Mouse (Mus musculus) adrenal gland, postnatal 4 days (tissue): Measurements from ENCODE around the gene Acsf3. TPM values are rescaled to one million over a fixed set of nuclear protein-coding genes. Genes with fewer than 3 reads are reported as not detected.

Experiments
- DNase-seq, 2 experiments: peaks; one replicate each; pipeline ENCODE4 v3.0.0; 2021 to 2022; ENCODE audit warnings: low spot score in 2 of 2, mixed read lengths in 2 of 2
- long read RNA-seq, 2 experiments: library from polyadenylated mRNA; stranded (forward); transcript quantifications; one replicate each; pipeline ENCODE4 v2.0.0; 2021
- total RNA-seq, 2 experiments: library from RNA; stranded (reverse); gene quantifications; 2 replicates each; pipeline ENCODE4 v1.2.3; 2021

Acsf3 gene
- 10 to 100 TPM; 34.0 to 35.8 TPM for total RNA-seq
- long read RNA-seq, experiment 1, partial matches to known transcripts = 8 of 15 reads
- long read RNA-seq, experiment 1, other reads (novel, unspliced or antisense) = 2 of 15 reads
- long read RNA-seq, experiment 2, transcript Acsf3-201 (10 exons, 2,206 nt) = major isoform, 8 of 32 reads
- long read RNA-seq, experiment 2, transcript Acsf3-203 (10 exons, 2,171 nt) = minor isoform, 6 of 32 reads
- long read RNA-seq, experiment 2, partial matches to known transcripts = 12 of 32 reads
- long read RNA-seq, experiment 2, other reads (novel, unspliced or antisense) = 6 of 32 reads

DNA sequence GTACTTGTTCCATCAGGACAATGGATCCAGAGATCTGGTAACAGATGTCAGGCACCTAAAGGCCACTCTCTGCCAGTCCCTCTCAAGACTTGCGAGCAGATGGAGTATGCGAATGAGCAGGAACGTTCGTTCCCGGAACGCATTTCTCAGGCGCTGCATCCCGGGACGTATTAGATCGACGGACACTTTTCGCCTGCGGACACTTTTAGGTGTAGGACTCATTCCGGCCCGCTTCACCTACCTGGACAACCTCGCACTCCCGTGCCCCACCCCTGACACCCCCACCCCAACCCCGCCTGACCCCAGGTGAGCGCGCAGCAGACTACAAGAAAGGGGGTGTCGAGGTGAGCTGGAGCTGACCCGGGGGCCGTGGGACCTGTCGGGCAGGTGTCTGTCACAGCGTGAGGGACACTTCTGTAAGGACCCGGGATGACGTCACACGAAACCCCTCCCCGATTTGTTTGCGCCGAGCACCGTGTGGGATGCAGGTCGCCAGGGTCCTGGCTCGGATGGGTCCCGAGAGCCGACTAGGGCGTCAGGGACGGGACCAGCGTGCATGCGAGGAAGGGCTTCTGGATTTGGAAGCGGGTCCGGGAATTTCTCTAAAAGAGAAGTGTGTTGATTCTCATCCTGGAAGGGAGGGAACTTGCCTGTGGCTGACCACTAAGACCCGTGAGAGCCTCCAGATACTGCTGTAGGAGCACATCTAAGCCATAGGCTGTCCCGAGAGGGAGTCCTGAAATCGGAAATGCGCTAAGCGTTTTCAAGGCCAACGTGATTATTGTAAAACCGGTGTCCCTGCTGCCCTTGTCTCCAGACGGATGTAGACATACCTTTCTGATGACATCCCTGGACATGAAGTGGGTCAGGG, at the start of gene Acsf3:
TSS of gene Acsf3 (plus strand) at position 202 of the 871 bp plus-strand sequence.
- peak; percentile 14 to 16 for DNase-seq

- DNase-seq = no peak
Observed at GRCm38 (mm10) chr8:122726789-122727188, 48.5 kb upstream of the Acsf3 start.

GRCm38 (mm10) chr8:122727412-122727811, 47.9 kb upstream of the Acsf3 start:
- no peak for DNase-seq

GRCm38 (mm10) chr8:122728630-122729029, 46.7 kb upstream of the Acsf3 start:
- DNase-seq = no peak

DNA sequence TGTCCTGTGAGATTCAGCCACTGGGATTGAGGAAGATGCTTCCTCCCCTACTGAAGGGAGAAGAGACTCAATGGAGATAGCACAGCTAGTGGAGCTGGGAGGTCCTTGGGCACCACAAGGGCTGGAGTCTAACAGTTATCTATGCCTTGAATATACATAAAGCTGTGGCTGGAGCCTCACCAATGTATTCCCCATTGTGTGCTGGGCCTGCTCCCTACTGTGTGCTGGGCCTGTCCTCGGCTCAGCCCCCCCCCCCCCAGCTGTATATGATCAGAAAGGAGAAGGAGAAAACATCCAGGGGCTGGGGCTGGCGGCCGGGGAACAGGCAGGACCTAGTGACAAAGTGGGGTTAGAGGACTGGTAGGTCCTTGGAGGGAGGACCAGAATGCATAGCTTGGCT, 40.2 kb upstream of the Acsf3 start:
- no peak for DNase-seq

- no peak for DNase-seq
Observed at GRCm38 (mm10) chr8:122735542-122736473, 39.5 kb upstream of the Acsf3 start.

DNA sequence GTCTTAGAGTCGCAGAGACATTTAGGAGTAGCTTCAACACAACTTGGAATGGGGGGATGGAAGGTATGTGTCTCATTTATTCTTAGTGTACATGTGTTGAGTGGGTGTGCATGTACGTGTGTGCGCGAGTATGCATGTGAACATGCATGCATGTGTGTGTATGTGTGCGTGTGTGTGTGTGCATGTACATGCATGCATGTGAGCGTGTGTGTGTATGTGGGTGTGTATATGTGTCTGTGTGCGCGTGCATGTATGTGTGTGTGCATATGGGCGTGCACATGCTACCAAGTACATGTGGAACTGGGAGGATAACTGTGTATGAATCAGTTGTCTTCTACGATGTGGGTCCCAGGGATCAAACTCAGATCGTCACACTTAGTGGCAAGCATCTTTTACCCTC, 38.7 kb upstream of the Acsf3 start:
- DNase-seq = no peak

- no peak for DNase-seq
Observed at GRCm38 (mm10) chr8:122737071-122737470, 38.2 kb upstream of the Acsf3 start.

DNA sequence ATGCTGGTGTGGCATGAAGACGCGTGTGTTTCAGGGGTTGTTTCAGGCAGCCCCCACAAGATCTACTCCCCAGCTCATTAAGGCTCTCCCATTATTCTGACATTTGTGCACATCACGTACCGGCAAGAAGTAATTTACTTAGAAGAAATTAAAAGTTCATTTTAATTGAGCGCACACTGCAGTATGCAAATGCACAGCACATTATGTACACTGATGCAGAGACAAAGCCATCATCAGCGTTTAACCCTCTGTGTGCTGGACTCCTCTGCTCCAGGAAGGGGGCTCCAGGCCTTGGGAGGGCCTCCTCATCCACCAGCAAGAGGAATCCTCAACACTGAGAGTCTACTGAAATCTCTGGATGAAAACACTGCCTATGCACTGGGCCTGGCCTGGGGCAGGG, 37.4 kb upstream of the Acsf3 start:
- no peak for DNase-seq

DNA sequence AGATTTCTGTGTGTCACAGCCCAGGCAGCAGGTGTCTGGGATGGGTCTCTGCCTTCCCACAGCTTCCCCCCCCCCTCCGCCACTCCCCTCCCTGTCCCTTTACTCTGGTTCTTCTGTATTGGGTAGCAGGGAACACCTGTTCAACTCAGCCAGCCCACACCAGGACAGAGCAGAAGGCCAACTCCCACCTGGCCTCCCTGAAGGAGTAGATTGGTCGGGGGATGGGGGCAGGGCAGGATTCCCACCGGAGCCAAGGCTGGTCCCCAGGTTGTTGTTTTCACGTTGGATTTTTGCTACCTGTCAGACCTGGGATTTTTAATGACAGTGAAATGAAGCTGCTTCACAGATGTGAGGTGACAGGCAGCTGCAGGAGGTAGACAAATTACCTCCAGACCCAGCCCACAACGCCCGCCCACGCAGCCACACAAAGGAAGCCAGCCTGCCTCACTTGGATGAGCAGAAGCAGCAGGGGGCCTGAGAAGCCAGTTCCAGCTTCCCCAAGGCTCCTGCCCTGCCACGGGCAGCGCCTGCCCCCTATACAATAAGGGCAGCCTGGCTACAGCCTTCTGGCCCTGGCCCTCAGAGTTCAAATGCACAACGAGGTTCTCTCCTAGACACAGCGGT, 36.1 kb upstream of the Acsf3 start:
- no peak for DNase-seq

DNA sequence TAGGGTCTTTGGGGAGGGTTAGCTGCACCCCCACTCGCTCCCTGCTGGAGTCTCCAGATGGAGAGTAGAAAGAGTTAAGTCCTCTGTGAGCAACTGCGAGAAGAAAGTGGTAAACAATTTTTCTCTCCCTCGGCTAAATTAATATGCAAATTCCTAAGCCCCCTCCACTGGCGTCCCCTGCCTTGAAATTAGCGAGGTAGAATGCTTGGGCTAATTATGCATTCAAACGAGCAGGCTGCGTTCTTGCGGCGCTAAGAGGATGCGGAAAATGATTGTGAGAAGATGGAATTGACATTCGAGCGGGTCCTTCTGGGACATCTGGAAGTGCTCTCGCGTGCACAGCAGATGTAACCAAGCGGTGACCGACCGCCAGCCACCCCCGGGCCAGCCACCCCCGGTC, 32.8 kb upstream of the Acsf3 start:
- DNase-seq = no peak

- no peak for DNase-seq
Observed at GRCm38 (mm10) chr8:122745022-122745749, 30.1 kb upstream of the Acsf3 start.

DNA sequence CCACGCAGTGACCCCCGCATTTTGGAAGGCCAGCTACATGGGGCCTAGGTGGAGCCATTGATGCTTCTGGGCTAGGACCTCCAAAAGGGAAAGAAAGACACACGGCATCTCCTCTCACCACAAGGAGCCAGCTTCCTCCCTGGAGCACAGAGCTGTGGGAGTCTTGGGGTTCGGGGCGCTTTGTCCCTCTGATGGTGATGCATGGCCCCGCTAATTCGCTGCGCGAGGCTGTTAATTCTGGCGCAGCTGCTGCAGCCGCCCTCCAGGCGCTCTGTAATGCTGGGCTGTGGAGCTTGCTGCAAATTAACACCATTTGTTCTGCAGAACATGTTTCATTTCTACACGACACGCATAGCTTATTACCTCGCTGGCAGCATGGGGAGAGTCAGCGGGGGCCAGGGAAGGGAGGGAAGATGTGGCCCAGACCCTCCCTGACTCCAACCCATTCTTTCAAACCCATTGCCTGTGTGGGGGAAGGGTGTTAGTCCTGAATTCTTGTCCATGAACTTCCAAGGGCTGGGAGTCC, 29.5 kb upstream of the Acsf3 start:
- DNase-seq = no peak

GRCm38 (mm10) chr8:122746439-122746838, 28.8 kb upstream of the Acsf3 start:
- no peak for DNase-seq

DNA sequence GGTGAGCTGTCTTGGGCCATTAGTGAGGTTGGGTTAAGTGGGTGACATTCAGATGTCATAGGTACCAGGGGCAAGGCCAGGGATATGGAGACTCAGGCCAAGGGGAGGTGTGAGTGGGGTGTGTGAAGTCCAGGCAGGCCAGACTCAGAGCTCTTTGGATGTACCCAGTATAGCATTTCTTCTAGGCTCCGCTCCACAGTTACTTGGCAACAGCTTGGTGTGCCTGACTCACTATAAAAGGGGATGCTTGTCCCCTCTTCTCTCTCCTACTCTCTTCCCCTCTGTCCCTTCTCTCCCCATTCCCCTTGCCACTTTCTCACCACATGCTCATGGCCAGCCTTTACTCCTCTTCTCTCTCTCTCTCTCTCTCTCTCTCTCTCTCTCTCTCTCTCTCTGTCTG, 27.5 kb upstream of the Acsf3 start:
- no peak for DNase-seq

- no peak for DNase-seq
Observed at GRCm38 (mm10) chr8:122749333-122749958, 25.8 kb upstream of the Acsf3 start.

GRCm38 (mm10) chr8:122751342-122751741, 23.9 kb upstream of the Acsf3 start:
- DNase-seq = no peak

DNA sequence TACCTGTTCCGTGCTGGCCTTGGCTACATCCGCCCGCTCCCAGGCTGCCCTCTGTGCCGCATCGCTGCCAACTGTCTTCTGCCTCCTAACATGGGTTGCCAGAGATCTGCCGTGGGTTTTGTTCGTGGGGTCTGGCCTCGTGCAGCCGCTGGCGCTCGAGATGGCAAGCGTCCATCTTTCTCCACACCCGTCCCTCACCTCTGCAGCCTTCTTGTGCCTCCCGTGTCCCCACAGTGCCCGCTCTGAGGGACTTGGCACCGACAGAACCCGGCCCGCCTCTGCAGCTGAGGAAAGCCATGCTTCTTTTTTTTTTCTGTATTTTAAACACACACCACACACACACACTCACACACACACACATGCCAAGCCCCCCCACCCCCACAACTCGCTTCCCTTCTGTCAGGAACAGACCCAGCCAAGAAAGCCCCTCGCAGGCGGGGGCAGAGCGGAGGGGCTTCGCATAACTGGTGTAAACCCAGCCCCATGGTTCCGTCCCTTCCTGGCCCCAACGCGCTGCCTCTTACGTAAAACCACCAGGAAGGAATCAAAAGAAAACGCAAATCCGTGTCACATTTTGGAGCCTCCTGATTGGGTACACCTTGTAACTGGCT, 23.1 kb upstream of the Acsf3 start:
- no peak for DNase-seq

DNA sequence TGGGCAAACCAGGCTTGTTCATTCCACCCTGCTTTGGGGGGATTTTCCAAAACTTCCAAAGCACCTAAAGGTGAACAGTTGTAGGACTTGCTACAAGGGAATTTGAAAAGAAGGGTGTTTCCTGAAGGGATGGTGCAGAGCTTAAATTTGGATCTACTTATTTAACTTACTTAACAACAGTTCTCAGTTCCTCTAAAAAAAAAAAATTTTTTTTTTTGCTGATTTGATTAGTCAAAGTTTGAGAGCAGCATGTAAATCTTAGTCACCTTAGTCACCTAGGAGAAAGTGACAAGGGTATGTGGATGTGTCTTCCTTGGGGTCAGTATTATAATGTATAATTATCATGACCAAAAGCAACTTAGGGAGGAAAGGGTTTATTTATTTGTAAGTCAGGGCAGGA, 16.7 kb upstream of the Acsf3 start:
- DNase-seq = no peak
